Mouse (Mus musculus): Measurements from ENCODE around the gene Trim75. TPM values are rescaled to one million over a fixed set of nuclear protein-coding genes. Genes with fewer than 3 reads are reported as not detected.
A peak's percentile ranks its signal among the peaks of the same experiment; 100 is the strongest.

Trim75 gene
- polyA plus RNA-seq, 1 experiment from 2014 or later = not detected

- H3K4me2 ChIP-seq (replicated peaks) = no peak overlapping the region
- H3K9ac ChIP-seq = no peak overlapping the region
- no peaks in the 10 kb centered on the region; the same call in 1 of the 2 replicates for H3K27me3 ChIP-seq
- 76% methylated on average over 8 of the region's 8 CpGs for WGBS
- peaks cover 6% of the 10 kb centered on the region; the same call in 1 of the 2 replicates for H3K4me1 ChIP-seq
- H3K27ac ChIP-seq = no peak overlapping the region
- ATAC-seq (ENCODE audit: low FRiP score) = 0 out of 2 replicates have a peak, but pooled peaks have one; percentile 33
- no peaks in the 10 kb centered on the region for H3K9me3 ChIP-seq (replicated peaks)
- no peaks in the 10 kb centered on the region for H3K36me3 ChIP-seq
- no peak overlapping the region for H3K4me3 ChIP-seq
Observed at GRCm38 (mm10) chr8:64941019-64941418, 46.6 kb downstream of the Trim75 start.

GRCm38 (mm10) chr8:64934997-64935396, 52.6 kb downstream of the Trim75 start:
- no peak overlapping the region for H3K4me3 ChIP-seq

More at GRCm38 (mm10) chr8:64934997-64935396, 52.6 kb downstream of the Trim75 start:
- Histone ChIP-seq H3K4me1 (no peaks in the 10 kb centered on the region), H3K4me2 (replicated peaks) (no peak overlapping the region), H3K9ac (no peak overlapping the region), H3K27ac (no peak overlapping the region), H3K27me3 (no peaks in the 10 kb centered on the region), H3K9me3 (replicated peaks) (no peaks in the 10 kb centered on the region), H3K36me3 (no peaks in the 10 kb centered on the region)
- WGBS = 75% methylated on average over 3 of the region's 3 CpGs
- ATAC-seq (ENCODE audit: low FRiP score) = no peak

Other genes with a start within 250 kb of the Trim75 start
- gene Klhl2, start 137.8 kb downstream of the Trim75 start, polyA plus RNA-seq (2016; fragmentation: Nextera tagmentation; extraction: Ambion mirVana) = 28.7 and 30.4 TPM in 2 replicates
- gene Tmem192, start 40.6 kb downstream of the Trim75 start, polyA plus RNA-seq (2016; fragmentation: Nextera tagmentation; extraction: Ambion mirVana) = 20.6 and 21.6 TPM in 2 replicates
- not detected in 2 replicates for gene Trim61, start 30.7 kb upstream of the Trim75 start, polyA plus RNA-seq (2016; fragmentation: Nextera tagmentation; extraction: Ambion mirVana)
- not detected in 2 replicates for gene Trim60, start 30.8 kb upstream of the Trim75 start, polyA plus RNA-seq (2016; fragmentation: Nextera tagmentation; extraction: Ambion mirVana)
- 2.1 and 2.4 TPM in 2 replicates for gene Apela, start 49.5 kb upstream of the Trim75 start, polyA plus RNA-seq (2016; fragmentation: Nextera tagmentation; extraction: Ambion mirVana)
- not detected in 2 replicates for gene Gm10663, start 87.2 kb upstream of the Trim75 start, polyA plus RNA-seq (2016; fragmentation: Nextera tagmentation; extraction: Ambion mirVana)
- gene BC030870, start 141.7 kb upstream of the Trim75 start, polyA plus RNA-seq (2016; fragmentation: Nextera tagmentation; extraction: Ambion mirVana) = not detected in 2 replicates

Data from hindbrain, embryonic 12.5 days (tissue).